ENCODE assay signal across 12 mouse cellular contexts in the genomic region with DNA sequence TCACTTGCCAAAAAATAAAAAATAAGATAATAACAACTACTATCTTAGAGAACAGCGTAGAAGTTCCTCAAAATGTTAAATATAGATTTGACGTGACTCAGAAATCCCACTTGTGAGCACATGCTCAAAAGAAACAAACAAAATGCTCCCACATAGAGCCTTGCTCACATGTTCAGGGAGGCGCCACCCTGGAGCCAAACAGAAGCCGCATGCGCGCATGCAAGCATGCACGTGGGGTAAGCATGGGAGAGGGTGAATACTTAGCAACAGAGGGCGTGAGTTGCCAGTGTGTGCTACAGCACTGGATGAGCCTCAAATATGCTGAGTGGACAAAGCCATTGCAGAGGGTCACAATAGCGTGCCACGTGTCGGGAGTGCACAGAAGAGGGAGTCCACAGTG. TPM values are rescaled to one million over a fixed set of nuclear protein-coding genes. Genes with fewer than 3 reads are reported as not detected.
DNase-seq lines count a peak whose midpoint lies in the region; ATAC-seq and TF ChIP-seq lines count a peak whose summit lies in the region.
"Had no signal": no experiment of that assay in that cellular context is flagged by ENCODE, and none has a peak within 500 bp of the region (broad histone marks: within the 10 kb centered on the region; RNA-seq: fewer than 3 reads in every experiment).

No protein-coding gene starts in this region.

- H3K4me2 ChIP-seq in intestine, postnatal 0 days (replicated peaks; ENCODE audit: low read depth), result no peak overlapping the region
- H3K4me2 ChIP-seq: hindbrain, embryonic 12.5 days had no signal

- peak in 1 of 2 experiments; percentile 77 for DNase-seq in heart, adult 2 months
- DNase-seq in heart, embryonic 10.5 days (ENCODE audit: low spot score), result no peak
- DNase-seq in ES-E14 (ENCODE audit: low read depth, low spot score), result no peak
- peak; percentile 49 to 60 for DNase-seq in heart, postnatal 10 days
- DNase-seq in hindbrain, embryonic 10.5 days (ENCODE audit: low spot score), result no peak
- DNase-seq in spleen, postnatal 10 days (ENCODE audit: low spot score in 2 of 2), result no peak
- DNase-seq: adrenal gland, postnatal 10 days; kidney, postnatal 4 days had no signal

- no peak for TF ChIP-seq EP300 in heart, adult 2 months (IDR thresholded peaks at IDR 0.05; ENCODE audit: insufficient read depth, low read depth, low read length)

- ATAC-seq in megakaryocyte progenitor cell, adult 5-6 weeks (replicated peaks; ENCODE audit: poor library complexity), result peak; percentile 18; the same call in 1 of the 2 replicates
- ATAC-seq in intestine, postnatal 0 days, result no peak
- ATAC-seq: forebrain, embryonic 14.5 days had no signal

- in situ Hi-C loops in ES-E14 (cut with MboI; ENCODE audit: low sequenced_read_pairs in 2 of 2, unreplicated experiment in 2 of 2), result no loop called here

- H3K4me1 ChIP-seq in heart, adult 2 months (ENCODE audit: control insufficient read depth, insufficient read depth, low read length), result peaks cover 22% of the 10 kb centered on the region
- peaks cover 19% of the 10 kb centered on the region for H3K4me1 ChIP-seq in heart, embryonic 10.5 days
- peaks cover 3 to 9% of the 10 kb centered on the region in 2 experiments; a peak in 2 of 4 replicates for H3K4me1 ChIP-seq in ES-E14 (ENCODE audit: control insufficient read depth in 2 of 2, insufficient read depth in 2 of 2, low read length in 2 of 2, poor library complexity in 1 of 2)
- H3K4me1 ChIP-seq in intestine, postnatal 0 days (replicated peaks; ENCODE audit: control insufficient read depth, insufficient read depth, low read length), result 0 out of 2 replicates have a peak, but pooled peaks cover 3% of the 10 kb centered on the region
- H3K4me1 ChIP-seq in hindbrain, embryonic 10.5 days (replicated peaks), result peaks cover 13% of the 10 kb centered on the region

- WGBS in heart, adult 2 months, result 75% methylated on average over 11 of the region's 11 CpGs
- 76% methylated on average over 11 of the region's 11 CpGs for WGBS in heart, embryonic 10.5 days
- WGBS in intestine, postnatal 0 days, result 74% methylated on average over 11 of the region's 11 CpGs
- WGBS in hindbrain, embryonic 10.5 days, result 81% methylated on average over 11 of the region's 11 CpGs

- no peak for TF ChIP-seq CTCF in heart, adult 2 months (IDR thresholded peaks at IDR 0.05)
- TF ChIP-seq CTCF in intestine, postnatal 0 days (IDR thresholded peaks at IDR 0.05; ENCODE audit: low read depth), result no peak

- H3K4me3 ChIP-seq in heart, adult 2 months, result no peak overlapping the region
- no peak overlapping the region for H3K4me3 ChIP-seq in heart, embryonic 10.5 days
- H3K4me3 ChIP-seq in ES-E14 (ENCODE audit: insufficient read depth in 1 of 2, low read depth in 1 of 2, low read length in 2 of 2, poor library complexity in 1 of 2, severe bottlenecking in 1 of 2), result no peak overlapping the region
- H3K4me3 ChIP-seq in intestine, postnatal 0 days (ENCODE audit: low read depth, low read length), result no peak overlapping the region
- H3K4me3 ChIP-seq in hindbrain, embryonic 10.5 days, result no peak overlapping the region
- H3K4me3 ChIP-seq: hindbrain, embryonic 12.5 days had no signal

- no peaks in the 10 kb centered on the region for H3K36me3 ChIP-seq in heart, adult 2 months (ENCODE audit: control insufficient read depth, insufficient read depth, low read length)
- H3K36me3 ChIP-seq in heart, embryonic 10.5 days, result no peaks in the 10 kb centered on the region
- no peaks in the 10 kb centered on the region for H3K36me3 ChIP-seq in ES-E14 (ENCODE audit: control insufficient read depth, insufficient read depth, low read length, poor library complexity, severe bottlenecking)
- no peaks in the 10 kb centered on the region for H3K36me3 ChIP-seq in intestine, postnatal 0 days (ENCODE audit: control insufficient read depth, insufficient read depth)
- H3K36me3 ChIP-seq in hindbrain, embryonic 10.5 days, result no peaks in the 10 kb centered on the region
- H3K36me3 ChIP-seq: hindbrain, embryonic 12.5 days had no signal

- no peaks in the 10 kb centered on the region for H3K79me2 ChIP-seq in heart, adult 2 months (replicated peaks; ENCODE audit: control insufficient read depth, insufficient read depth, low read length)

- intact Hi-C loops in heart, adult 2 months (cut with DNase I), result no loop called here
- intact Hi-C loops in heart, postnatal 10 days (cut with DNase I), result no loop called here

- no peaks in the 10 kb centered on the region for H3K9me3 ChIP-seq in heart, embryonic 10.5 days
- no peaks in the 10 kb centered on the region for H3K9me3 ChIP-seq in ES-E14 (ENCODE audit: control insufficient read depth, insufficient read depth, low read depth, low read length)
- no peaks in the 10 kb centered on the region for H3K9me3 ChIP-seq in intestine, postnatal 0 days (ENCODE audit: control insufficient read depth)
- H3K9me3 ChIP-seq in hindbrain, embryonic 10.5 days, result peaks cover 5% of the 10 kb centered on the region; the same call in 1 of the 2 replicates
- H3K9me3 ChIP-seq: hindbrain, embryonic 12.5 days had no signal

- peak overlapping the region; percentile 9; the same call in 1 of the 2 replicates for H3K27ac ChIP-seq in heart, adult 2 months
- no peak overlapping the region for H3K27ac ChIP-seq in heart, embryonic 10.5 days
- H3K27ac ChIP-seq in ES-E14 (ENCODE audit: insufficient read depth, low read depth, low read length, poor library complexity, severe bottlenecking), result no peak overlapping the region
- no peak overlapping the region for H3K27ac ChIP-seq in intestine, postnatal 0 days (ENCODE audit: low read depth, low read length)
- no peak overlapping the region for H3K27ac ChIP-seq in hindbrain, embryonic 10.5 days
- H3K27ac ChIP-seq: hindbrain, embryonic 12.5 days had no signal

- no peak for TF ChIP-seq POLR2A in heart, adult 2 months (IDR thresholded peaks at IDR 0.05; ENCODE audit: insufficient read depth, low read depth, low read length)

- H3K9ac ChIP-seq in heart, adult 2 months (ENCODE audit: low read depth, low read length), result no peak overlapping the region
- no peak overlapping the region for H3K9ac ChIP-seq in ES-E14 (ENCODE audit: insufficient read depth, low read depth, low read length, poor library complexity, severe bottlenecking)
- no peak overlapping the region for H3K9ac ChIP-seq in intestine, postnatal 0 days (ENCODE audit: low read depth, low read length)
- H3K9ac ChIP-seq: hindbrain, embryonic 12.5 days had no signal

- no peaks in the 10 kb centered on the region for H3K27me3 ChIP-seq in heart, adult 2 months (ENCODE audit: control insufficient read depth, insufficient read depth, low read length)
- H3K27me3 ChIP-seq in heart, embryonic 10.5 days (ENCODE audit: insufficient read depth, poor library complexity, severe bottlenecking), result no peaks in the 10 kb centered on the region
- H3K27me3 ChIP-seq in intestine, postnatal 0 days (replicated peaks; ENCODE audit: control insufficient read depth, insufficient read depth, low read length), result no peaks in the 10 kb centered on the region
- H3K27me3 ChIP-seq in hindbrain, embryonic 10.5 days (ENCODE audit: insufficient read depth, poor library complexity, severe bottlenecking), result peaks cover 7% of the 10 kb centered on the region; the same call in 1 of the 2 replicates
- H3K27me3 ChIP-seq: hindbrain, embryonic 12.5 days had no signal

TF ChIP-seq in ES-E14, 5 proteins besides CTCF, POLR2A, EP300 and RAD21 (continues in another document):
- TF ChIP-seq CHD2 (IDR thresholded peaks at IDR 0.05; ENCODE audit: low read depth, low read length) (no peak), ZC3H11A (IDR thresholded peaks at IDR 0.05; ENCODE audit: borderline replicate concordance, low read depth, low read length) (no peak)

RNA-seq across cellular contexts. Expression of gene Engase, which starts 19.7 kb away (rescaled TPM):
- 1 to 10 TPM; 4.4 to 5.4 TPM for total RNA-seq in heart, adult 2 months (2021)
- 5.2 and 7.3 TPM in 2 replicates for polyA plus RNA-seq in heart, adult 2 months (2012; rRNA removed)
- polyA plus RNA-seq in heart, embryonic 10.5 days (2016; fragmentation: Nextera tagmentation; extraction: Ambion mirVana), result 5.1 and 7.8 TPM in 2 replicates
- 10.8 and 16.2 TPM in 2 replicates for total RNA-seq in ES-E14 (2012; rRNA removed)
- total RNA-seq in heart, postnatal 10 days (2021), result 1 to 10 TPM; 6.6 to 7.1 TPM
- 0.89 and 1.2 TPM in 2 replicates for total RNA-seq in megakaryocyte progenitor cell, adult 5-6 weeks (2015)
- total RNA-seq in megakaryocyte progenitor cell, adult 5-6 weeks (2017), result 3.2 and 4.6 TPM in 2 replicates
- polyA plus RNA-seq in intestine, postnatal 0 days (2015; fragmentation: Nextera tagmentation; extraction: Ambion mirVana), result 11.3 and 11.7 TPM in 2 replicates
- polyA plus RNA-seq in hindbrain, embryonic 10.5 days (2016; fragmentation: Nextera tagmentation; extraction: Ambion mirVana), result 8.7 and 8.9 TPM in 2 replicates

RNA-seq across cellular contexts. Expression of gene C1qtnf1, which starts 28.9 kb away (rescaled TPM):
- total RNA-seq in heart, adult 2 months (2021), result 10 to 100 TPM; 15.2 to 16.0 TPM
- polyA plus RNA-seq in heart, adult 2 months (2012; rRNA removed), result 15.3 and 20.1 TPM in 2 replicates
- polyA plus RNA-seq in heart, embryonic 10.5 days (2016; fragmentation: Nextera tagmentation; extraction: Ambion mirVana), result 2.7 and 3.3 TPM in 2 replicates
- total RNA-seq in ES-E14 (2012; rRNA removed), result 0.36 and 0.48 TPM in 2 replicates
- total RNA-seq in heart, postnatal 10 days (2021), result 10 to 100 TPM; 38.0 to 38.4 TPM
- not detected in 2 replicates for total RNA-seq in megakaryocyte progenitor cell, adult 5-6 weeks (2015)
- not detected in 2 replicates for total RNA-seq in megakaryocyte progenitor cell, adult 5-6 weeks (2017)
- 5.2 and 6.1 TPM in 2 replicates for polyA plus RNA-seq in intestine, postnatal 0 days (2015; fragmentation: Nextera tagmentation; extraction: Ambion mirVana)
- polyA plus RNA-seq in hindbrain, embryonic 10.5 days (2016; fragmentation: Nextera tagmentation; extraction: Ambion mirVana), result 1.8 and 2.0 TPM in 2 replicates

RNA-seq across cellular contexts. Expression of gene Cant1, which starts 38.1 kb away (rescaled TPM):
- total RNA-seq in heart, adult 2 months (2021), result 10 to 100 TPM; 17.7 to 18.2 TPM
- polyA plus RNA-seq in heart, adult 2 months (2012; rRNA removed), result 21.6 and 23.4 TPM in 2 replicates
- polyA plus RNA-seq in heart, embryonic 10.5 days (2016; fragmentation: Nextera tagmentation; extraction: Ambion mirVana), result 22.4 and 23.5 TPM in 2 replicates
- total RNA-seq in ES-E14 (2012; rRNA removed), result 45.4 and 59.4 TPM in 2 replicates
- 10 to 100 TPM; 20.4 to 22.0 TPM for total RNA-seq in heart, postnatal 10 days (2021)
- 17.6 and 19.2 TPM in 2 replicates for total RNA-seq in megakaryocyte progenitor cell, adult 5-6 weeks (2015)
- total RNA-seq in megakaryocyte progenitor cell, adult 5-6 weeks (2017), result 18.7 and 20.0 TPM in 2 replicates
- polyA plus RNA-seq in intestine, postnatal 0 days (2015; fragmentation: Nextera tagmentation; extraction: Ambion mirVana), result 35.0 and 36.1 TPM in 2 replicates
- 23.7 and 31.1 TPM in 2 replicates for polyA plus RNA-seq in hindbrain, embryonic 10.5 days (2016; fragmentation: Nextera tagmentation; extraction: Ambion mirVana)

RNA-seq across cellular contexts. Expression of gene Lgals3bp, which starts 55.0 kb away (rescaled TPM):
- total RNA-seq in heart, adult 2 months (2021), result 10 to 100 TPM; 20.2 to 28.6 TPM
- polyA plus RNA-seq in heart, adult 2 months (2012; rRNA removed), result 112 and 121 TPM in 2 replicates
- polyA plus RNA-seq in heart, embryonic 10.5 days (2016; fragmentation: Nextera tagmentation; extraction: Ambion mirVana), result 5.1 and 6.2 TPM in 2 replicates
- 1.5 and 3.0 TPM in 2 replicates for total RNA-seq in ES-E14 (2012; rRNA removed)
- total RNA-seq in heart, postnatal 10 days (2021), result 10 to 100 TPM; 31.3 to 31.7 TPM
- total RNA-seq in megakaryocyte progenitor cell, adult 5-6 weeks (2015), result 92.3 and 118 TPM in 2 replicates
- 51.7 and 56.3 TPM in 2 replicates for total RNA-seq in megakaryocyte progenitor cell, adult 5-6 weeks (2017)
- polyA plus RNA-seq in intestine, postnatal 0 days (2015; fragmentation: Nextera tagmentation; extraction: Ambion mirVana), result 348 and 382 TPM in 2 replicates
- polyA plus RNA-seq in hindbrain, embryonic 10.5 days (2016; fragmentation: Nextera tagmentation; extraction: Ambion mirVana), result 1.8 and 2.0 TPM in 2 replicates

Comparison
In these comparisons a context has a peak if more than half of its experiments do, and no peak if none do; other contexts are left out.
1. DNase-seq: peak in heart, postnatal 10 days (2 of 2); none in heart, embryonic 10.5 days (single experiment), ES-E14 (single experiment), hindbrain, embryonic 10.5 days (single experiment) and spleen, postnatal 10 days (0 of 2).
2. RNA of gene C1qtnf1, which starts 28.9 kb away (total RNA-seq): 38.0 to 38.4 TPM in heart, postnatal 10 days and 15.2 to 16.0 TPM in heart, adult 2 months; 0.36 to 0.48 TPM in ES-E14 and not detected in megakaryocyte progenitor cell, adult 5-6 weeks; every median in the first group is over 10 times any median in the second.